Mouse (Mus musculus) forebrain, postnatal 0 days (tissue): Measurements from ENCODE around the gene Cfap57. TPM values are rescaled to one million over a fixed set of nuclear protein-coding genes. Genes with fewer than 3 reads are reported as not detected.
"Not testable (repeated sequence)": the region's sequence is repeated elsewhere in the genome, so short reads cannot be mapped to it uniquely, and the experiment has no call there.

Experiments used
- ATAC-seq: fragments of 200-750 bp; cut with Nextera tagmentation; 2 replicates; pipeline ENCODE4 v1.8.0; 2017; ENCODE audit warnings: mild to moderate bottlenecking, moderate library complexity
- DNase-seq: peaks from one replicate; pipeline ENCODE4 v3.0.0-alpha.2; 2015
- H3K27ac ChIP-seq: fragments of 300-500 bp; sonication (generic); 2 replicates; pipeline ENCODE4 v1.5.1; 2014; ENCODE audit warnings: low read depth, mild to moderate bottlenecking, antibody characterized with exemption, low read length, moderate library complexity, mixed read lengths
- H3K27me3 ChIP-seq: fragments of 300-500 bp; sonication (generic); 2 replicates; pipeline ENCODE4 v1.6.1; 2014; ENCODE audit warnings: mild to moderate bottlenecking, low read length, mixed read lengths; ENCODE audit not compliant: insufficient read depth
- H3K36me3 ChIP-seq: fragments of 300-500 bp; sonication (generic); 2 replicates; pipeline ENCODE4 v1.6.1; 2014; ENCODE audit warnings: mild to moderate bottlenecking, moderate library complexity; ENCODE audit not compliant: insufficient read depth
- H3K4me1 ChIP-seq: fragments of 300-500 bp; sonication (generic); 2 replicates; pipeline ENCODE4 v1.6.1; 2014; ENCODE audit warnings: antibody characterized with exemption; ENCODE audit not compliant: insufficient read depth
- H3K4me2 ChIP-seq: fragments of 300-500 bp; sonication (generic); 2 replicates; pipeline ENCODE4 v1.6.1; 2014; ENCODE audit warnings: low read depth, mild to moderate bottlenecking, moderate library complexity
- H3K4me3 ChIP-seq: fragments of 300-500 bp; sonication (generic); 2 replicates; pipeline ENCODE4 v1.5.1; 2014; ENCODE audit warnings: low read depth, low read length, mixed read lengths
- H3K9ac ChIP-seq: fragments of 300-500 bp; sonication (generic); 2 replicates; pipeline ENCODE4 v1.6.1; 2014; ENCODE audit warnings: mild to moderate bottlenecking
- H3K9me3 ChIP-seq: fragments of 300-500 bp; sonication (generic); 2 replicates; pipeline ENCODE4 v1.6.1; 2016; ENCODE audit warnings: low read length
- CTCF ChIP-seq: sonication (generic); IDR thresholded peaks from 2 replicates; pipeline ENCODE4 v1.5.1; 2016; ENCODE audit warnings: antibody characterized with exemption, control low read depth, low read depth
- WGBS: fragments of 180-500 bp; shearing (Covaris S2); extraction: QIAGEN DNeasy Blood & Tissue Kit; methylation state at CpG from one replicate; pipeline ENCODE4 v1.1.7; 2014; 5-methylcytosine and 5-hydroxymethylcytosine counted together
- polyA plus RNA-seq: library from polyadenylated mRNA; unstranded; fragments of >200 nt; fragmentation: Nextera tagmentation; extraction: Ambion mirVana; gene quantifications from 2 replicates; pipeline ENCODE4 v1.2.1, GENCODE M21; 2015
- total RNA-seq: library from RNA; depleted of rRNA; stranded (reverse); fragments of >200 nt; gene quantifications from 2 replicates; pipeline ENCODE4 v1.2.3, GENCODE M21; 2014

Cfap57 gene
- total and polyA plus RNA-seq, 2 experiments from 2014 or later = 1.3 to 2.0 TPM

GRCm38 (mm10) chr4:118564926-118565279 is 55.7 kb downstream of the Cfap57 start:
- H3K4me3 ChIP-seq = no peak overlapping the region
- H3K4me2 ChIP-seq = no peak overlapping the region
- ATAC-seq = no peak
- H3K9ac ChIP-seq = no peak overlapping the region
- WGBS = 18% methylated on average over 3 of the region's 3 CpGs
- H3K9me3 ChIP-seq = no peaks in the 10 kb centered on the region
- no peaks in the 10 kb centered on the region for H3K27me3 ChIP-seq
- no peak for TF ChIP-seq CTCF
- H3K27ac ChIP-seq = no peak overlapping the region
- H3K4me1 ChIP-seq = no peaks in the 10 kb centered on the region
- no peaks in the 10 kb centered on the region for H3K36me3 ChIP-seq
- DNase-seq = no peak

- DNase-seq = peak; percentile 50
Measured at GRCm38 (mm10) chr4:118564062-118564925, 56.3 kb downstream of the Cfap57 start.

GRCm38 (mm10) chr4:118553039-118553649 is 67.4 kb downstream of the Cfap57 start:
- no peaks in the 10 kb centered on the region for H3K27me3 ChIP-seq
- no peak for ATAC-seq
- H3K4me3 ChIP-seq = no peak overlapping the region
- H3K4me1 ChIP-seq = no peaks in the 10 kb centered on the region
- no peaks in the 10 kb centered on the region for H3K36me3 ChIP-seq
- H3K9ac ChIP-seq = no peak overlapping the region
- DNase-seq = no peak
- 86% methylated on average over 3 of the region's 3 CpGs for WGBS
- no peaks in the 10 kb centered on the region for H3K9me3 ChIP-seq
- no peak for TF ChIP-seq CTCF
- no peak overlapping the region for H3K27ac ChIP-seq
- H3K4me2 ChIP-seq = no peak overlapping the region

More at GRCm38 (mm10) chr4:118564062-118564925, 56.3 kb downstream of the Cfap57 start:
- H3K27ac ChIP-seq = no peak overlapping the region
- no peak overlapping the region for H3K9ac ChIP-seq
- no peak for ATAC-seq
- WGBS = 60% methylated on average over 13 of the region's 13 CpGs
- no peaks in the 10 kb centered on the region for H3K4me1 ChIP-seq
- H3K36me3 ChIP-seq = no peaks in the 10 kb centered on the region
- H3K9me3 ChIP-seq = no peaks in the 10 kb centered on the region
- no peaks in the 10 kb centered on the region for H3K27me3 ChIP-seq
- no peak overlapping the region for H3K4me2 ChIP-seq
- no peak for TF ChIP-seq CTCF
- no peak overlapping the region for H3K4me3 ChIP-seq

GRCm38 (mm10) chr4:118548130-118548480 is 72.5 kb downstream of the Cfap57 start:
- not testable (repeated sequence) for H3K4me2 ChIP-seq, H3K4me3 ChIP-seq, DNase-seq, H3K9ac ChIP-seq, H3K9me3 ChIP-seq, H3K27ac ChIP-seq, H3K4me1 ChIP-seq, H3K27me3 ChIP-seq, H3K36me3 ChIP-seq, ATAC-seq
- WGBS = 91% methylated on average over 10 of the region's 10 CpGs

GRCm38 (mm10) chr4:118547424-118548129 is 73.0 kb downstream of the Cfap57 start:
- H3K4me3 ChIP-seq, H3K4me1 ChIP-seq, ATAC-seq, H3K27me3 ChIP-seq, H3K27ac ChIP-seq, H3K36me3 ChIP-seq, H3K4me2 ChIP-seq, H3K9ac ChIP-seq, DNase-seq, H3K9me3 ChIP-seq: not testable (repeated sequence)
- 92% methylated on average over 22 of the region's 23 CpGs for WGBS

GRCm38 (mm10) chr4:118544441-118545127 is 76.0 kb downstream of the Cfap57 start:
- no peak overlapping the region for H3K27ac ChIP-seq
- no peak overlapping the region for H3K9ac ChIP-seq
- DNase-seq (no peak), ATAC-seq (no peak)
- no peaks in the 10 kb centered on the region for H3K9me3 ChIP-seq
- peaks cover 5% of the 10 kb centered on the region; the same call in 1 of the 2 replicates for H3K4me1 ChIP-seq
- no peaks in the 10 kb centered on the region for H3K36me3 ChIP-seq
- H3K4me3 ChIP-seq = no peak overlapping the region
- 80% methylated on average over 14 of the region's 14 CpGs for WGBS
- no peak overlapping the region for H3K4me2 ChIP-seq
- H3K27me3 ChIP-seq = no peaks in the 10 kb centered on the region
- TF ChIP-seq CTCF = no peak
